Mouse (Mus musculus): Measurements from ENCODE around the gene Gm5114. TPM values are rescaled to one million over a fixed set of nuclear protein-coding genes. Genes with fewer than 3 reads are reported as not detected.

Gene Gm5114
- not detected in 2 replicates for polyA plus RNA-seq (2015; fragmentation: Nextera tagmentation; extraction: Ambion mirVana)

GRCm38 (mm10) chr7:39413060-39413459 is at the start of gene Gm5114:
Gm5114 (minus strand) TSS chr7:39413160.

Small RNA genes within 50 kb of the gene (microRNA-seq; reads per million reads assigned to microRNA genes)
- not detected for gene Gm27437

Other genes with a start within 250 kb of the Gm5114 start
- 0.82 and 0.93 TPM in 2 replicates for gene Zfp619, start 104.6 kb upstream of the Gm5114 start, polyA plus RNA-seq (2015; fragmentation: Nextera tagmentation; extraction: Ambion mirVana)